Mouse (Mus musculus): ENCODE data around the gene Fads3.

- TF ChIP-seq CTCF (IDR thresholded peaks at IDR 0.05) (no peak), EP300 (IDR thresholded peaks at IDR 0.05) (no peak)
These were observed 23.0 kb downstream of the Fads3 start for GRCm38 (mm10) chr19:10064173-10065012.

Data from lung, postnatal 0 days (tissue).